Mouse (Mus musculus) cortical plate, adult 2 months (tissue): ENCODE data around the gene Ttc33. TPM values are rescaled to one million over a fixed set of nuclear protein-coding genes. Genes with fewer than 3 reads are reported as not detected.

Source experiments
- H3K27ac ChIP-seq: fragments of 200-500 bp; 2 replicates; pipeline ENCODE4 v1.5.1; 2012; ENCODE audit warnings: low read length, control low read depth, inconsistent platforms; ENCODE audit not compliant: insufficient read depth
- H3K4me1 ChIP-seq: fragments of 200-500 bp; 2 replicates; pipeline ENCODE4 v1.6.1; 2011; ENCODE audit warnings: low read length; ENCODE audit not compliant: control insufficient read depth, insufficient read depth
- H3K4me3 ChIP-seq: fragments of 200-500 bp; 2 replicates; pipeline ENCODE4 v1.5.1; 2011; ENCODE audit warnings: mild to moderate bottlenecking, low read length, control low read depth; ENCODE audit not compliant: insufficient read depth
- CTCF ChIP-seq: fragments of 200-500 bp; IDR thresholded peaks from 2 replicates; pipeline ENCODE4 v1.5.1; 2011; ENCODE audit warnings: mild to moderate bottlenecking, control low read depth, low read length; ENCODE audit not compliant: insufficient read depth; ENCODE audit errors: extremely low read depth
- POLR2A ChIP-seq: fragments of 200-500 bp; IDR thresholded peaks from 2 replicates; pipeline ENCODE4 v1.6.1; 2011; ENCODE audit warnings: mild to moderate bottlenecking, low read length, control low read depth; ENCODE audit not compliant: insufficient read depth; ENCODE audit errors: extremely low read depth
- polyA plus RNA-seq: library from polyadenylated mRNA; depleted of rRNA; stranded (reverse); fragments of >200 nt; gene quantifications from 2 replicates; pipeline ENCODE4 v1.2.3, GENCODE M21; 2012

The Ttc33 gene
- polyA plus RNA-seq, 1 experiment, result 48.8 TPM

DNA sequence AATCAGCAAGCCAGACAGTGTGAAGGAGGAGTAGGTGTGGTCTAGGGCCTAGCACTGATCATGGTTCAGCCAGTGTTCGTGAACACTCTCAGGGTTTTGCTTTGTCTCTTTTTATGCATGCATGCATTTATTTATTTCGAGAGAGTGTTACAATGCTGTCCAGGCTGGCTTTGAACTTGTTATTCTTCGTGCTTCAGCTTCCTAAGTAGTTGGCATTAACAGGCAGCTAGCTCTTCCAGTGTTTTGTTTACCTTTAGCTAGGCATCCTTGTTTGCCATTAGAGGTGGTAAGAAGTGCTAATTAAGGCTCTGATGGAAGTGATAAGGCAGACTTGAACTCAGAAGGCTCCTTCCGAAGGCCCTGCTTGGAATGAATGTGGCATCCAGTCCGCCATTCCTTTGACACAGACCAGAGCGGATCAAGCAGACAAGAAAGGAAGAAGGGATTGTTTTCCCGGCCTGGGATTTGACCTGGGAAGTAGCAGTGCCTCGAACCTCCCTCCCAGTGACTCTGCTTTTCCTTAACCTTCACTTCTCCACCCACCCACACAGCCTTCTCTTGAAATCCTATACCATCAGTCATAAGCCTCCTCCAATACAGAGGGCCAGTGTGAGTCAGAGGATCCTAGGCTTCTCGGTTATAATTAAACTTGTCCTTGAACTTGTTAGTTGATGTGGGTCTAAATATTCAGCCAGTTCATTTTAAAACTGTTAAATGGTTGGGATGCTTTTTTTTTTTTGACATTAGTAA, 40.0 kb upstream of the Ttc33 start:
- H3K4me3 ChIP-seq, result no peak overlapping the region; the same call in 1 of the 2 replicates
- H3K27ac ChIP-seq, result no peak overlapping the region
- H3K4me1 ChIP-seq, result peaks cover 6% of the 10 kb centered on the region; the same call in 1 of the 2 replicates
- no peak for TF ChIP-seq POLR2A
- TF ChIP-seq CTCF, result no peak

GRCm38 (mm10) chr15:5149187-5149586, 36.1 kb upstream of the Ttc33 start:
- H3K4me3 ChIP-seq, result no peak overlapping the region
- no peak for TF ChIP-seq CTCF
- TF ChIP-seq POLR2A, result no peak
- peaks cover 6% of the 10 kb centered on the region; the same call in 1 of the 2 replicates for H3K4me1 ChIP-seq
- H3K27ac ChIP-seq, result no peak overlapping the region

DNA sequence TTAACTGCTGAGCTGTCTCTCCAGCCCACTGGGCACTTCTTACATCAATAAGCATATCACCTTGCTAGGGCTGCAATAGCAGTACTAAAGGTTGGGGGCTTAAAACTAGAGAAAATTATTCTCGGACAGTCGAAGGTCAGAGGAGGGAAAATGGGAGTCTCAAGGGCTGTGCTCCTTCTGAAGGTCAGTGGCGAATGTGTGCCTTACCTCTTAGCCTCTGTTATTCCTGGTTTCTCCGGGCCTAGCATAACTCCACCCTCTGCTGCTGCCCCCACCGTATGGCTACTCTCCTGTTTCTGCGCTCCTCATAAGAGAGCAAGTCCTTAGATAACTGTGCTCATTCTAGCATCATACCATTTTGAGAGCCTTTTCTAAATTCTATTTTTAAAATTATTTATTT, 33.2 kb upstream of the Ttc33 start:
- no peak overlapping the region for H3K27ac ChIP-seq
- no peak overlapping the region for H3K4me3 ChIP-seq
- H3K4me1 ChIP-seq, result no peaks in the 10 kb centered on the region; the same call in 1 of the 2 replicates
- TF ChIP-seq CTCF (no peak), POLR2A (no peak)

DNA sequence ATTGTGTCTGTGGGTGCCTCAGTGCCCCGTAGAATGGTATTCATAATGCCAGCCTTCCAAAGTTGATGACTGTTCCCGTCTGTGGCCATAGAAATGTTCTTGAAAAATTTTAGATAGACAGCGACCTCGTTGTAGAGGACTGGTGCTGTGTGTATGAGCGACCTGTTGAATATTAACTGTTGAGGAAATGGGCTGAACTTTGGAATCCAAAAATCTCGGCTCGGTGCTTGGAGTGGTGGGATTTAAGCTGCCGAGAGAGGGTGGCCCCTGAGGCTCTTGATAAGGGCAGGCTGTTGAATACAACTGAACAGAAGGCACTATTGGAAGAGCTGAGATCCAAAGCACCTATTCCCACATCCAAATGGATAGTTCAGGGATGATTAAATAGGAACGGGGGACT, 30.7 kb upstream of the Ttc33 start:
- H3K27ac ChIP-seq, result no peak overlapping the region
- H3K4me1 ChIP-seq, result peaks cover 1% of the 10 kb centered on the region; the same call in 1 of the 2 replicates
- H3K4me3 ChIP-seq, result no peak overlapping the region
- no peak for TF ChIP-seq CTCF
- no peak for TF ChIP-seq POLR2A

- Histone ChIP-seq H3K4me3 (no peak overlapping the region), H3K27ac (no peak overlapping the region), H3K4me1 (peaks cover 1% of the 10 kb centered on the region; the same call in 1 of the 2 replicates)
- TF ChIP-seq POLR2A (no peak), CTCF (no peak)
Observed at GRCm38 (mm10) chr15:5155093-5155492, 30.2 kb upstream of the Ttc33 start.

- Histone ChIP-seq H3K4me1 (peaks cover 1% of the 10 kb centered on the region; the same call in 1 of the 2 replicates), H3K27ac (no peak overlapping the region), H3K4me3 (no peak overlapping the region)
- TF ChIP-seq POLR2A (no peak), CTCF (no peak)
Observed at GRCm38 (mm10) chr15:5156355-5156754, 29.0 kb upstream of the Ttc33 start.

- TF ChIP-seq CTCF (no peak), POLR2A (no peak)
- Histone ChIP-seq H3K4me1 (peaks cover 1% of the 10 kb centered on the region; the same call in 1 of the 2 replicates), H3K27ac (no peak overlapping the region), H3K4me3 (no peak overlapping the region)
Observed at GRCm38 (mm10) chr15:5157386-5157785, 27.9 kb upstream of the Ttc33 start.

DNA sequence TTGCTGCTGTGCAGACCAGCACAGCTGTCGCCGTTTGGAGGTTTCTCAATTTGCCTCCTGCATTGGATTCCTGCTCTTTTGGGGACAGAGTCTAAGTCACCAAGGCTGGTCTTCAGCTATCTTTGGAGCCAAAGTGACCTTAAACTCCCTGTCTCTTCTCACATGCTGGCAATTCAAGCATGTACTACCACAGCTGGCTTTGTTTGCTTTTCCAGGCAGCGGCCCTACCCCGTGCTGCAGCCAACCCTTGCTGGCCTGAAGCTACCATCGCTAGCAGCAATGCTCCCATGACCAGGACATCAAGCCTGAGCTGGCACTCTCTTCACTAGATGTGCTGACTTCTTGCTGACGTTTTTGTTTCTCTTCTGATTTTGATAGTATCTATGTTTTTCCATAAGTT, 26.5 kb upstream of the Ttc33 start:
- Histone ChIP-seq H3K4me1 (peaks cover 1% of the 10 kb centered on the region; the same call in 1 of the 2 replicates), H3K4me3 (no peak overlapping the region), H3K27ac (peak overlapping the region; percentile 37; the same call in 1 of the 2 replicates)
- TF ChIP-seq CTCF (no peak), POLR2A (no peak)

DNA sequence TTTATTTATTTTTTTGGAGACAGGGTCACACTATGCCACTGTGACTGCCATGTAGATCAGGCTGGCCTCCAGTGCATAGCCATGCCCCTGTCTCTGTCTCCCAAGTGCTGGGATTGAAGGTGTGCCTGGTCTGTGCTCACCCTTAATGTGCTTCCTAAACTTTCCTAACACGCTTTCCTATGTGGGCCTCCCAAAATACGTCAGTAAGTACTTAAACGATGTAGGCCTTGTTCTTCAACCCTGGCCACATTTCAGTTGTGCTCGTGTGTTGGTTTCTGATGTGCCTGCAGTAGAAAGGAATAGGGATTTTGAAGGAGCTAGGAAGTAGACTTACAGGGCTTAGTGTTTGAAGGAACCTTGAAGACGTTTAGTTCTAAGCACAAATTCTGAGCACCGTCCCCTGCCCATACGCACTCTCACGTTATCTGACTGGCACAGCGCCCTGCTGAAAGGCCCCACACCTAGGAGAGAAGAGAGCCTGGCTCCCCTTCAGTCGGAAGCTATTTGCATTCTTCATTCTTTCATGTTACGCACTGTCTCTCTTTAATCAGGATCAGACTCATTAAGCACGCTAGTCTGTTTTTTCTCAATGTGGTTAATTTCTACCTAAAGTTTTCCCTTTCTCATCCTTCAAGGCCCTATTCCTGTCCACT, 20.1 kb upstream of the Ttc33 start:
- Histone ChIP-seq H3K4me1 (no peaks in the 10 kb centered on the region), H3K27ac (no peak overlapping the region), H3K4me3 (no peak overlapping the region)
- no peak for TF ChIP-seq CTCF
- no peak for TF ChIP-seq POLR2A
